Mouse (Mus musculus) urinary bladder, postnatal 14 days (tissue): ENCODE data around the gene Nrg4.

ENCODE experiments used
- DNase-seq: peaks from one replicate; pipeline ENCODE4 v3.0.0; 2021; ENCODE audit warnings: low spot score

Gene Nrg4

DNA sequence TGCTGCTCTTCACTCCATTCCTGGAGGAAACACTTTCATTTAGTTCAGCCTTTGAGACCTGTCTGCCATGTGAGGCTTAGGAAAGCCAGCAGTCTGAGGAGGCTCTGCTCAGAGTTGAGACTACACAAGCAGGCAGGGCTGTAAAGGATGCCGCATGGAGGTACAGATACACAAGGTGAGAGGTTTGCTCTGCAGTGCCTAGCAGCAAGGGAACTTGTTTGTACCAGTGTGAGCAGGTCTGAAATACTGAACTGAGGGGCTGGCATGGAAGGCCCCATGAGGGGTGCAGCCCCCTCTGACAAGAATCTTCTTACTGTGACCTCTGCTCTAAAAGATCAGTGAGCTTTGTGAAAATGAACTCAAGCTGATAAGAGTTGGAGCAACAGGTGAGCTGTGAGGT lies 113.2 kb downstream of the Nrg4 start:
- no peak for DNase-seq

- DNase-seq = no peak
Measured at GRCm38 (mm10) chr9:55211611-55212010, 115.0 kb downstream of the Nrg4 start.

- peak; percentile 87 for DNase-seq
Measured at GRCm38 (mm10) chr9:55208790-55209481, 117.7 kb downstream of the Nrg4 start, which contains the start of gene Fbxo22. Gene Fbxo22, plus strand, starts transcription at chr9:55208925.

DNA sequence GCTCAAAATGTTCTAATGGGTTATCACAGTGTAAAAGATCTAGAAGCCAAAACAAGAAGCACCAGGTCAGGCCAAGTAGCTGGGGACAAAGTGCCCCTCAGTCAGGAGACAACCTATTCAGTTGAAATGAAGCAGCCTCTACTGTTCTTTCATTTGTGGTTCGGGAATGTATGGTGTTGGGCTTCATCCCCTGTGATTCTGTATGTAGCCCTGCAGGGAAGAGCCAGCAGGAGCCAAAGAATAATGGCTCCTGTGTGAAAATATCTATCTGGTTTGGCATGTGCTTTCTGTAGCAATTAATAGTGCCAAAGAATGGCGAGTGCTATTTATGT lies 118.2 kb downstream of the Nrg4 start:
- DNase-seq = no peak

DNA sequence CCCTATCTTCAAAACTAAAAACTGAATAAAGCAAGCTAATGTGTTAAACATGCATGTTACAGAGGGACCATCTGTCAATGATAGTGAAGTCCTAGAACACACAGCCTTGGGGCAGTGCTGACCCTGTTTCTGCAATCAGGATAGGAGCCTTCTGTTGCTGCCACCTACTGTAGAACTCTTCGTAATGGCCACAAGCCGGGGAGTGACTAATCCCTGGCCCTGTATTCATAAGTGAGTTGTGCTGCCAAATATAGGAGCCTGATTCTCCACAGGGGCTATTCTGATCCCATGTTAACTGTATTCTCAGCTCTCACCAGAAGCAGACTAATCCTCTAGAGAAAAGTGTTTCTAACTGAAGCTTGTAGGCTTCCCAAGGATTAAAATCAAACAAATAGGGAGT lies 127.3 kb downstream of the Nrg4 start:
- no peak for DNase-seq

DNA sequence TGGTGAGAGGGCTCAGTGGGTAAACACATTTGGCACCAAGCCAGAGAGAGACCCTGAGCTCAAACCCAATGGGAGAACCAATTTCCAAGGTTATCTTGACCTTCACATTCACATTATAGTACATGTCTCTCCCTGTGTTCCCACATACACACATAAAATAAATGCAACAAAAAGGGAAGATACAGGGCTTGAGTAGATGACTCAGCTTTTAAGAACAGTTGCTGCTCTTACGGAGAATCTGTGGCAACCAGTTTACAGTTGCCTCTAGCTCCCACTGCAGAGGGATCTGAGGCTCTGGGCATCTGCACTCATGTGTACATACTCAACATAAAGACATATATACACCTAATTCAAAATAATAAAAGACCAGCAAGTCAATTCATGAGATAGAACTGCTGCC lies 128.4 kb downstream of the Nrg4 start:
- no peak for DNase-seq

- no peak for DNase-seq
Measured at GRCm38 (mm10) chr9:55195876-55196275, 130.8 kb downstream of the Nrg4 start.

DNA sequence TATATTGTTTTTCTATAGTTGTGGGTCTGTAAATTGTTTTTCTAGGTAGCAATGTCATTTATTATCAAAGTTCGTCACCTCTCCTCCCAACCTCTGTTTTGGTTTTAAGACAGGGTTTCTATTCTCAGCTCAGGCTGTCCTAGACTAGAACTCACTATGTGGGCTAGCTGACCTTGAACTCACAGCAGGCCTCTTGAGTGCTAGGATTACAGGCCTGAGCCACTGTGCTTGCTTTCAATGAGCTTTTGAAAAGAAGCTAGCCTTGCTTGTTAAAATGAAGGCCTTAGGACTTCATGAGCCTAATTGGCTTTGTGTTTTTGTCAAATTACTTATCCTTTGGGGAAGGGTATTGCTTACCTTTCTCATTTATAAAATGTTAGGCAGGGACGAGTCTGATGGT lies 152.4 kb downstream of the Nrg4 start:
- no peak for DNase-seq

- no peak for DNase-seq
Measured at GRCm38 (mm10) chr9:55172195-55172685, 154.4 kb downstream of the Nrg4 start.

GRCm38 (mm10) chr9:55170655-55171412 lies 155.8 kb downstream of the Nrg4 start:
- no peak for DNase-seq
